Mouse (Mus musculus) liver, embryonic 18 days (tissue): ENCODE data around the gene Rbfox1. TPM values are rescaled to one million over a fixed set of nuclear protein-coding genes. Genes with fewer than 3 reads are reported as not detected.

ENCODE experiments used
- polyA plus RNA-seq: library from polyadenylated mRNA; depleted of rRNA; stranded (reverse); fragments of >200 nt; gene quantifications from 2 replicates; pipeline ENCODE4 v1.2.3, GENCODE M21; 2012; rRNA removed

Rbfox1 gene
- 0.07 TPM in 2 replicates for polyA plus RNA-seq

DNA sequence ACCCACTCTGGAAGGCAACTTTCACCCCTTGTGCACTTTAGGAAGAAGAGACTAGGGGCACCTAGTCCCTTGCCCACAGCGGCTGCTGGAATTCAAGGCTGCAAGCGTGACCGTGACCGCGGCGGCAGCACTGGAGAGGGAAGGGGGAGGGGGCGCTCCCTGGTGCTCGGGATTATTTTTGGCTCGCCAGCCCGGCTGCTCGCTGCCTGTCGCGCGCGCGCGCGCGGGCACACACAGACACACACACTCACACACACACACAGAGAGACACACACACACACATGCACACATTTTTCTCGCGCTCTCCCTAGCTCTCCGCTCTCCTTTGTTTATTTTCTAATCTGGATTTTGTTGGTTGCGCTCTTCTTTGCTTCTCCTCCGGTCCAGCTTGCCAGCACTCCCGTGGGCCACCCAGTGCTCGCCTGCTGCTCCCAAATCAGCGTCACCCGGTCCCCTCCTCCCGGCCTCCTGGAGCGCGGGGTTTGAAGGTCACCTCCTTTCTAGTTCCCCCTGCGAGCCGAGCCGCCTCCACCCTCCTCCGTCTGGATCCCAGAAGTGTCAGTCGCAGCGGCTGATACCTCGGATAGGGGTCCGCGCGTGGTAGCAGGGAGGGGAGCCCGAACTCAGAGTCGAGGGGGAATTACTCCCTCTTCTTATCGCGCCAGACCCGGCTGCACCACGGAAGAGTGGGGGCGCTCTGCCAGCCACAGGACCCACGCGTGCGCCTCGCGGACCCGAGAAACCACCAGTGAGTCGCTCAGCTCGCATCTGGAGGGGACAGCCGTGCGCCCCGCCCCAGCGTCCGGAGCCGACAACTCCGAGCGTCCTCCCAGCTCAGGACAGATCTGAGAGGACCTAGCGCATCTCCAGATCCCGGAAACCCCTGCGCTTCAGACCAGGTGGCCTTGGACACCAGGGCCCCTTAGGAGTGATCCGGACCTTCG is at the start of gene Rbfox1:
Gene Rbfox1, plus strand, starts transcription at position 610 of the 944 bp plus-strand sequence.

